Mouse (Mus musculus) left cerebral cortex, adult 18-20 months (tissue): ENCODE results near the gene Npff. TPM values are rescaled to one million over a fixed set of nuclear protein-coding genes. Genes with fewer than 3 reads are reported as not detected.

Experiments used
- DNase-seq, 2 experiments: peaks; one replicate each; pipeline ENCODE4 v3.0.0; 2021 to 2022; ENCODE audit warnings: low spot score in 2 of 2, mixed read lengths in 1 of 2
- total RNA-seq, 2 experiments: library from RNA; stranded (reverse); gene quantifications; 2 replicates each; pipeline ENCODE4 v1.2.3; 2021

Npff gene
- total RNA-seq, 2 experiments from 2014 or later = 2.3 to 3.8 TPM

DNA sequence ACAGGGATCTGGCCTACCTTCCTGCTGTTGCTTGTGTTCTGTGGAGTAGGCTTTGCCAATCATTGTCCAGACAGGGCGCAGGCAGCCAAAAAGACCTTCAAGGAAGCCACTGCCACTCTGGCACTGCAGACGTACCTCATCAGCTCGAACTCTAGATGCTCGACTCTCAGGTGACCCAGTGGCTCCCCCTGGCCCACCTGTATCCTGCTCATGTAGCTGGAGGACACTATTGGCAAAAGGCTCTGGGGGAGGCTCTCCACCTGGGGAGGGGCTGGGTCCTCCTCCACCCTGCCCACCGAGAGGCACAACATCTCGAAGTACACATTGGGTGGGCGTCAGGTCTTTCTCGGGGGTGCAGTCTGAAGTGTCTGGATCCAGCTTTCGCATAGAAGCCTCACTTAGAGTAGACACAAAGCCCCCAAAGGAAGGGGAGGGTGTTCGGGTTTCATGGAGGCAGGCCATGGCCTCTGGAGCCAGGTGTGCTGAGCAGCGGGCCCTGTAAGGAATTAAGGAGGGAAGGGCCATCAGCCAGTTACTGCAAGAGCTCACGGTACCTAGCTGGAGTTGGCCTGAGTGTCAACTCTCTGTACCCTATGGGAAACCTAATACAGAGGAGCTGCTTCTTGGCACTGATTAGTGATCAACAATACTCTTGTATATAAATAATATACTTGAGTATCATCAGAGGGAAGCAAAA, 19.5 kb downstream of the Npff start:
- no peak for DNase-seq

DNA sequence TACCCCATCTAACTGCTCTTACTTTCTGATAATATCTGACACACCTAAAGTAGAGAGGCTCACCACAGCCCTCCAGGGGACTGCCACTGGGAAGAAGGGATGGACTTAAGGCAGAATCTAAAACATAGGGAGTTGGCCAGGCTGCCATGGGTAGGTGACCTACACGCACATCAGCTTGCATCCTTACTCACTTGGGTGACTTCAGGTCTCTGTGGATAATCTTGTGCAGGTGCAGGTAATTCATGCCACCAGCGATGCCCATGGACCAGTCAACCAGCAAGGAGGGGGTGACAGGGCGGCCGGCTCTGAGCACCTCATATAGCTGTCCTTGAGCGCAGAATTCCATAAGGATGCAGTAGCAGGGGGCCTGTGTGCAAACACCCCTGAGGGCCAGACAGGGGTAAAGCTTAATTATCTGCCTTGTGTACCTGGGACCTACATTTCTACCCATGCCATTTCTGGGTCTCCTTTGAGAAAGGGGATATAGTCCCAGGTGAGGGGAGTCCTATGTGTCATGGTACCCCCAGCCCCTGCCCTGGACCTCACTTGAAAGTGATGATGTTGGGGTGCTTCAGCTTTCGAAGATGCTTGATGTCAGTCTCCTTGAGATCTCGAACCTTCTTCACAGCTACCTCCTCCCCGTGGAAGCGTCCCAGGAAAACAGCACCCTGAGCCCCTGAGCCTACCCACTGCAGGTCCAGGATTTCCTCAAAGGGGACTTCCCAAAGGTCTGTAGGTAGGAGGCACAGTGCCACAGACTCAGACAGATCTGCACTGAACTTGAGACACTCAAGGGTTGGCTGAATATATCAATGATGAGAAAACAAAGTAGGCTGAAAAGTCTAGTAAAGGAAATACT, 20.6 kb downstream of the Npff start:
- DNase-seq = no peak

DNA sequence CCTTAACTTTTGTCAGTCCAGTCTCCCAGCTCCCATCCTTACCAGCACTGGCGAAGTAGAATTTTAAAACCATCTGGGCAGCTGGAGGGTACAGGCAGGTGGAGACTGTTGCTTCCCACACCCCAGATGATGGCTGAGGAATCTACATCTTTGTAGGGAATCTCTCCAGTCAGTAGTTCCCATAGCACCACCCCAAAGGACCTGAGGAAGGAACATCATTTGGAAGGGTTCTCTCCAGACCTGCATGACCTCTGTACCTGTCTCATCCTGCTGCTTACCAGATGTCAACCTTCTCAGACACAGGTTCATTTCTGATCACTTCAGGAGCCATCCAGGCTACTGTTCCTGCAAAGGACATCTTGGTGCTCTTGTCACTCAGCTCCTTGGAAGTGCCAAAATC, 21.3 kb downstream of the Npff start, which contains the start of gene Gm10337:
Gene Gm10337 (plus strand): TSS at position 276 of the 400 bp plus-strand sequence.
- DNase-seq = no peak

DNA sequence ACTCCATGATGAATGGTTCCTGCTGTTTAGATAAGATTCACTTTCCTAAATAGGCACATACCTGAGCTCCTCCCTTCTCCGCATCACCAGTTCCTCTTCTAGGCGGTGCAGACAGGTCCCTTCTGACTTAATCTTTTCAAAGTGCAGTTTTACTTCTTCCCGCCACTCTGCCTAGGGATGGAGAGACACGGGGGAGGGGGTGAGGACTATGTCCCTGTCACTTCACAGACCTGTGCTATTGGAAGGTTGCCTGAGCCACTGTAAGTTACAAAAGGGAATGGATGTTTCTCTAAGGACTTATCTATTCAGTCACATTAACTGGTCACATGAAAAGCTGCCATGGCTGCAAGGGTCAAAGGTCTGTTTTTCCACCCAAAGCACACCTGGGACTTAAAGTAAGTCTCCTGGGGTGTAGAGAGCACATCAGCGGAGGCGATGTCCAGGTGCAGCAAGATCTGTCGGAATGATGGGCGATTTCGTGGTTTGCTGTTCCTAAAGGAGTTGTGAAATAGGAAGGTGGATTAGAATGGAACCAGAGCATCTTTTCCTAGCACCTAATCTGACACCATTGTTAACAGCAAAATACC, 22.4 kb downstream of the Npff start:
- DNase-seq = no peak

DNA sequence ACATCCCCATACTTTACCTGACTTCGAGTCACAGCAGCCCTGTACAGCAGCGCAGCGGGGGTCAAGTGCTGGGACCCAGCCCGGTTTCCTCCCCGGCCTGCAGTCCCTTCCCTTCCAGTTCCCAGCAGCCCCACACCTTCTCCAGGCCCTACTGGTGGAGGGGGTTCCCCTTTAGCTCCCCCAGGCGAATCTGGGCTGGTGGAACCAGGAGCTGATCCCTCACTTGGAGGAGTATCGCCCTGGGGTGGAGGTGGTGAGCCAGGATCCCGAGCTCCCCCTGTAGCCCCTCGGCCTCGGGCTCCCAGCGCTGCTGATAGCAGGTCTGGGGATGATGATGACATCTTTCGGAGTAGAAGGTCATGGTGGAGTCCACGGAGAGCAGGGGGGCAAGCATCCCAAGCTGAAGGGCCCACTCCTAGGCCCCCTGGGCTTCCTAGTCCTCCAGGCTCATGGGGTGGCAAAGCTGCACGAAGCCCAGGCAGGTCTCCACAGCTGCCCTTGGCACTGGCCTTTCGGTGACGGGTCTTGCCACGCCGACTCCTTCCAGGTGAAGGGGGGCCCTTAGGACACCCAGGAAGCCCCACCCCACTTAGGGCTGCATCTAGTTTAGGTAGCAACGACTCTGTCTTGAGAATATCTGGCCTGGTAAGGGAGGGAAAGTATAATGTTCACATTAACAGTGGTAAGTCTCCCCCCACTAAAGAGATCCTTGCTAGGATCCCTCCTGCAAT, 23.5 kb downstream of the Npff start:
- no peak for DNase-seq

DNA sequence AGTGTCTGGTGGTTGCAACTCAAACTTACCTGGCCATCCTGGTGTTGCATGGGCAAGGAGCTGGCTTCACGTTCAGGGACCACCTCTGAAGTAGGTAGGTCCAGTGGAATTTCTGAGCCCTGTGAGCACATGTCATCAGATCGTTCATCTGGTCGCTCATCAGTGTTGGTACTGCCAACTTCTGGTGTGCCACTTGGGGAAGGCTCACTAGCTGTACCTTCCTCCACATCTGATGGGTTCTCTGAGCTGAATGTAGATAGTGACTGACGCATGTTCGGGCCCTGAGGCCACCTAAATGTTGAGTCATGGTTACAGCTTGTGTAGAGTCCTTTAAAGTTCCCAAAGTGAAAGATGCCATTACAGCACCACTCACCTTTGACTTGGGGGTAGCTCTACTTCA, 24.3 kb downstream of the Npff start:
- DNase-seq = no peak

DNA sequence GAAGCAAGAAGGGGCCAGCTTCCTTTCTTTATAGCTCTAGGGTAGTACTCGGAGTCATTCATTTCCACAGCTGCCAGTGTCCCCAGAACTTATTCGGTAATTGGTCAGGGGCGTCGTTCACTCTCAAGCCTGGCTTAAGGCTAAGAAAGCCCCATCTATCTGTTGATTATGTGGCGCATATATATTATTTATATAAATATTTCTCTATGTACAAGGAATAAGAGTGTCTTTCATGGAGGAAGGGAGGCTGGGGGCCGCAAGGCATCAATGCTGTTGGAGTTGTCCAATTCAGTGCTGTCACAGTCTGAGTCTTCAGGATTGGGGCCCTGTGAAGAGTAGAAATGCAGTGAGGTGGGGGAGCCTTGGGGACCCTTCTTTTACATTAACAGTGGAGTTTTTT, 24.9 kb downstream of the Npff start:
- no peak for DNase-seq

DNA sequence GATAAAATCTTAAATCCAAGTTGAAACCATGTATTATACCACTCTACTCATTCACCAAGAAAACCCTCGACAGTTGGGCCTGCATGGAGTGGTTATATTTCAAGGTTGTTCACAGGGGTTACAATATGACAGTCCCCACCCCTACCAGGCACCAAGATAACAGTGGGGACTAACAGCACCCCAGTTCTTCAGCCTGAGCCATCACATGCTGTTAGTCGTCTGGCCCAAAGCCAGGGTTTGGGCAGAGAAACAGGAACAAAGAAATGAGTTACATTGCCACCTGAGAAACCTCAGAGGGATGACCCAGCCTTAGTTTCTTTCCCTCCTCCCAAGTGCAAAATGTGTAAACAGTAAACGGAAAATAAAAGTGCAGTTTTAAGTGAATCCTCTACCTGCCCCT, 25.4 kb downstream of the Npff start:
- DNase-seq = no peak

DNA sequence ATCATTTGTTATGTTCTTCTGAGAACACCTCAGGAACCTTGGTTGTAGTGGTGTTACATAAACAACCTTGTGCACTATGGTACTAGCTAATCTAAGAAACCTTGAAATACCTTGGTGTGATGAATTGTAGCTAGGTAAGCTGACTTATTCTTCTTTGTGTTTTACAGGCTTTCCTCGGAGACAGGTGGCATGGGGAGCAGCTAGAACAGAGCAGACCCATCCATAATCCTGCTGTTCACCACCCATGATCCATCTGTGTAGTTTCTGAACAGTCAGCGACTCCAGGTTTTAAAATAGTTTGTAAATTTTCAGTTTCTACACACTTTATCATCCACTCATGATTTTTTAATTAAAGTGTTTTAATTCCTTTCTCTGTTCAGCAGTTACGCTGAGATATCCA, 26.4 kb downstream of the Npff start:
- DNase-seq = no peak

DNA sequence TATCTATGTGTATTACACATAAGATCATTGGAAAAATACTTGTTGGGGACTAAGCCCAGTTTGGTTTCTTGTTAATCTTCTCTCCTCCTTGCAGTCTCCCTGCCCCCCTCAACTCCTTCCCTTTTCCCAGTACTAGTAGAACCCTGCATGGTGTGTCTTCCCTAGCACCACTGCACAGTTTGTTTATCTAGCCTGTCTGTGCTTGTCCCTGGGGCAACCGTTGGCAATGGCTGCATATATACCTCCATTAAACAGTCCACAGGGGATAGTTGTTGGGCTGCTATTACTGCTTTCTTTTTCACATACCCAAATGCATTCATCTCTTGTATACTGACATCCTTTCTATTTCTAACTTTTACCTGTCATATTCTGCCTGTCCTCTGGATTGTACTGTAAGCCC, 37.1 kb downstream of the Npff start:
- DNase-seq = no peak

DNA sequence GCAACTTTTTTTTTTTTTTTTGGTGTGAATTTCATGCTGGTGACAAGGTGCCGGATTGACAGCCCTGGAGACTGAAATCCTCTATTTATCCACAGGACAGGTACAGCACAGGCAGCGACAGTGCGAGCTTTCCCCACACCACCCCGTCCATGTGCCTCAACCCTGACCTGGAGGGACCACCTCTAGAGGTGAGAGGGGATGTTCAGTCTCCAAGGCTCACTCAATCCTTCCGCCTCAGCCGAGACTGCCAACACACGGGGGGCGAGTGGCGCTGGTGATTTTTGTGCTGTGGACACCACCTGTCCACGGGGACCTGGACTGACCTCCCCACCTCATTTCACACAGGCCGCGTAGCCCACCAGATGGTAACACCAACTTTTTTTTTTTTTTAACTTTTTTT, 38.9 kb downstream of the Npff start:
- no peak for DNase-seq

DNA sequence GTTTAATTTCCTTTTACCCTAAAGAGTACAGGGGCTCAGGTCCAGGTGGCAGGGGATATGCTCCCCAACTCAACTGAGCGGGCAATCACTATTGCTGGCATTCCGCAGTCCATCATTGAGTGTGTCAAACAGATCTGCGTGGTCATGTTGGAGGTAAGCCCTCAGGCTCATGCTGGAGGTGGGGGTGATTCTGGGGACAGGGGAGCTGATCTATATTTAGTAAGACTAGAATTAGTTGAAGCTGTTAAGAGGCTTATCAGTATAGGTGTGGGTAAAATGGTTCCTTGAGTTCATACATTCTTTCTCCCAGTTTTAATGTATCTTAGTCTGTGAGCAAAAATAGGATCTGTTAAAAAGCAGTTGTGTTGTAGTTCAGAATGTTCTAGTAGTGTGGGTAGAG, 41.6 kb downstream of the Npff start:
- DNase-seq = no peak

DNA sequence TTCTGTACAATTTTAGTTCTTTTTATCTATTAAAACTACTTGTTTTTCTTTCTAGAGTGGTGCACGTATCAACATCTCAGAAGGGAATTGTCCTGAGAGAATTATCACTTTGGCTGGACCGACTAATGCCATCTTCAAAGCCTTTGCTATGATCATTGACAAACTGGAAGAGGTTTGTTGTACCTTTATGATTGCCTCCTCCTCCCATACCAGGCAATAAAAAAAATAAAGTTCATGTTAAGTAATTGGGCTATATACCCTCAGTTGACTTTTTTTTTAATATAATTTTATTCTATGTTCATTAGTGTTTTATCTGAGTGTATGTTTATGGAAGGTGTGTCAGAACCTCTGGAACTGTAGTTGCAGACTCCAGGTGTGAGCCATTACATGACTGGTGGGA, 50.2 kb downstream of the Npff start:
- no peak for DNase-seq

Other genes starting within 250 kb of the Npff start
- gene Mfsd5, start 245.5 kb downstream of the Npff start, total RNA-seq = 10 to 100 TPM; 42.8 to 44.5 TPM
- gene Espl1, start 228.7 kb downstream of the Npff start, total RNA-seq = 1 to 10 TPM in 1 of 2 experiments, under 1 TPM in 1; 0.77 to 1.4 TPM
- 100 to 1,000 TPM; 467 to 479 TPM for gene Pfdn5, start 198.8 kb downstream of the Npff start, total RNA-seq
- gene Myg1, start 193.2 kb downstream of the Npff start, total RNA-seq = 10 to 100 TPM; 55.5 to 61.0 TPM
- gene Aaas, start 174.2 kb downstream of the Npff start, total RNA-seq = 10 to 100 TPM; 15.5 to 18.3 TPM
- gene Sp7, start 157.8 kb downstream of the Npff start, total RNA-seq = under 1 TPM; 0.44 to 0.68 TPM
- gene Sp1, start 118.8 kb downstream of the Npff start, total RNA-seq = 10 to 100 TPM; 23.8 to 32.2 TPM
- gene Amhr2, start 79.6 kb downstream of the Npff start, total RNA-seq = 1 to 10 TPM; 1.7 to 2.1 TPM
- gene Prr13, start 65.9 kb downstream of the Npff start, total RNA-seq = 10 to 100 TPM; 55.0 to 57.5 TPM
- 100 to 1,000 TPM; 499 to 503 TPM for gene Pcbp2, start 54.4 kb downstream of the Npff start, total RNA-seq
- gene Gm10337, start 21.2 kb downstream of the Npff start, total RNA-seq = not detected
- 10 to 100 TPM; 94.3 to 97.3 TPM for gene Map3k12, start 7.9 kb downstream of the Npff start, total RNA-seq
- gene Tarbp2, start 6.8 kb downstream of the Npff start, total RNA-seq = 10 to 100 TPM; 28.8 to 30.3 TPM
- gene Gm28047, start 100.1 kb upstream of the Npff start, total RNA-seq = not detected
- 10 to 100 TPM; 33.9 to 36.3 TPM for gene Atf7, start 100.5 kb upstream of the Npff start, total RNA-seq
- gene Atp5g2, start 147.4 kb upstream of the Npff start, total RNA-seq = 10 to 100 TPM in 1 of 2 experiments, 1 to 10 TPM in 1; 7.8 to 11.6 TPM
- 10 to 100 TPM; 75.1 to 75.6 TPM for gene Calcoco1, start 197.2 kb upstream of the Npff start, total RNA-seq